Mouse (Mus musculus) kidney, embryonic 14.5 days (tissue): ENCODE data around the gene Bach2. TPM values are rescaled to one million over a fixed set of nuclear protein-coding genes. Genes with fewer than 3 reads are reported as not detected.

ENCODE experiments used
- ATAC-seq: fragments of 200-750 bp; cut with Nextera tagmentation; 2 replicates; pipeline ENCODE4 v1.8.0; 2017; ENCODE audit warnings: moderate number of reproducible peaks, mild to moderate bottlenecking, moderate TSS enrichment, moderate library complexity; ENCODE audit not compliant: low FRiP score, low TSS enrichment
- H3K27ac ChIP-seq: fragments of 300-500 bp; sonication (generic); 2 replicates; pipeline ENCODE4 v1.5.1; 2014; ENCODE audit warnings: low read depth, mild to moderate bottlenecking, low read length, moderate library complexity, mixed read lengths
- H3K27me3 ChIP-seq: fragments of 300-500 bp; sonication (generic); 2 replicates; pipeline ENCODE4 v1.6.1; 2014; ENCODE audit warnings: mild to moderate bottlenecking, low read length; ENCODE audit not compliant: control insufficient read depth, insufficient read depth
- H3K36me3 ChIP-seq: fragments of 300-500 bp; sonication (generic); 2 replicates; pipeline ENCODE4 v1.6.1; 2014; ENCODE audit warnings: low read length, mixed read lengths; ENCODE audit not compliant: control insufficient read depth, insufficient read depth
- H3K4me1 ChIP-seq: fragments of 300-500 bp; sonication (generic); 2 replicates; pipeline ENCODE4 v1.6.1; 2014; ENCODE audit warnings: low read length, mixed read lengths; ENCODE audit not compliant: control insufficient read depth, insufficient read depth
- H3K4me2 ChIP-seq: fragments of 300-500 bp; sonication (generic); replicated peaks from 2 replicates; pipeline ENCODE4 v1.6.1; 2014; ENCODE audit warnings: low read depth, mild to moderate bottlenecking, low read length
- H3K4me3 ChIP-seq: fragments of 300-500 bp; sonication (generic); 2 replicates; pipeline ENCODE4 v1.5.1; 2014; ENCODE audit warnings: mild to moderate bottlenecking, low read length
- H3K9ac ChIP-seq: fragments of 300-500 bp; sonication (generic); 2 replicates; pipeline ENCODE4 v1.6.1; 2014; ENCODE audit warnings: low read depth, mild to moderate bottlenecking, low read length, moderate library complexity
- H3K9me3 ChIP-seq: fragments of 300-500 bp; sonication (generic); 2 replicates; pipeline ENCODE4 v1.6.1; 2016; ENCODE audit warnings: low read length; ENCODE audit not compliant: control insufficient read depth
- WGBS: fragments of 180-500 bp; shearing (Covaris S2); extraction: QIAGEN DNeasy Blood & Tissue Kit; methylation state at CpG from one replicate; pipeline ENCODE4 v1.1.7; 2014; 5-methylcytosine and 5-hydroxymethylcytosine counted together
- polyA plus RNA-seq: library from polyadenylated mRNA; unstranded; fragments of >200 nt; fragmentation: Nextera tagmentation; extraction: Ambion mirVana; gene quantifications from 2 replicates; pipeline ENCODE4 v1.2.1, GENCODE M21; 2014

Gene Bach2
- polyA plus RNA-seq, 1 experiment from 2014 or later: 13.3 TPM

GRCm38 (mm10) chr4:32489186-32489585 lies 250.6 kb downstream of the Bach2 start:
- H3K4me1 ChIP-seq: 0 out of 2 replicates have a peak, but pooled peaks cover 3% of the 10 kb centered on the region
- H3K9me3 ChIP-seq: no peaks in the 10 kb centered on the region
- H3K27ac ChIP-seq: no peak overlapping the region
- ATAC-seq: no peak
- H3K27me3 ChIP-seq: no peaks in the 10 kb centered on the region
- H3K36me3 ChIP-seq: no peaks in the 10 kb centered on the region
- no peak overlapping the region for H3K4me3 ChIP-seq
- WGBS: 85% methylated on average over 1 of the region's 1 CpGs
- no peak overlapping the region for H3K4me2 ChIP-seq
- H3K9ac ChIP-seq: no peak overlapping the region

- Histone ChIP-seq H3K4me3 (no peak overlapping the region), H3K4me2 (no peak overlapping the region), H3K36me3 (no peaks in the 10 kb centered on the region), H3K27ac (no peak overlapping the region), H3K9me3 (peaks cover 4% of the 10 kb centered on the region; the same call in 1 of the 2 replicates), H3K27me3 (no peaks in the 10 kb centered on the region), H3K9ac (no peak overlapping the region), H3K4me1 (0 out of 2 replicates have a peak, but pooled peaks cover 3% of the 10 kb centered on the region)
- ATAC-seq: no peak
- 86% methylated on average over 8 of the region's 8 CpGs for WGBS
These were observed 252.6 kb downstream of the Bach2 start for GRCm38 (mm10) chr4:32491176-32491575.

- ATAC-seq: no peak
- 86% methylated on average over 7 of the region's 7 CpGs for WGBS
- H3K27ac ChIP-seq: no peak overlapping the region
These were observed 254.2 kb downstream of the Bach2 start for GRCm38 (mm10) chr4:32492834-32493233.

GRCm38 (mm10) chr4:32501780-32502179 lies 263.2 kb downstream of the Bach2 start:
- Histone ChIP-seq H3K27me3 (no peaks in the 10 kb centered on the region), H3K4me1 (no peaks in the 10 kb centered on the region), H3K9me3 (no peaks in the 10 kb centered on the region), H3K36me3 (no peaks in the 10 kb centered on the region), H3K9ac (no peak overlapping the region), H3K4me2 (no peak overlapping the region), H3K27ac (no peak overlapping the region), H3K4me3 (no peak overlapping the region)
- no peak for ATAC-seq
- WGBS: 92% methylated on average over 8 of the region's 8 CpGs

More at GRCm38 (mm10) chr4:32492834-32493233, 254.2 kb downstream of the Bach2 start:
- no peak overlapping the region for H3K9ac ChIP-seq
- no peak overlapping the region for H3K4me3 ChIP-seq
- H3K36me3 ChIP-seq: no peaks in the 10 kb centered on the region
- no peaks in the 10 kb centered on the region for H3K27me3 ChIP-seq
- H3K4me1 ChIP-seq: 0 out of 2 replicates have a peak, but pooled peaks cover 3% of the 10 kb centered on the region
- H3K4me2 ChIP-seq: no peak overlapping the region
- H3K9me3 ChIP-seq: peaks cover 4% of the 10 kb centered on the region; the same call in 1 of the 2 replicates

GRCm38 (mm10) chr4:32502181-32502580 lies 263.6 kb downstream of the Bach2 start:
- Histone ChIP-seq H3K27ac (no peak overlapping the region), H3K9me3 (no peaks in the 10 kb centered on the region), H3K9ac (no peak overlapping the region), H3K4me3 (no peak overlapping the region), H3K4me2 (no peak overlapping the region), H3K27me3 (no peaks in the 10 kb centered on the region), H3K36me3 (no peaks in the 10 kb centered on the region), H3K4me1 (no peaks in the 10 kb centered on the region)
- ATAC-seq: no peak
- whole genome bisulfite sequencing: 89% methylated on average over 4 of the region's 4 CpGs

GRCm38 (mm10) chr4:32504236-32504635 lies 265.6 kb downstream of the Bach2 start:
- Histone ChIP-seq H3K9me3 (no peaks in the 10 kb centered on the region), H3K4me3 (no peak overlapping the region), H3K4me1 (peaks cover 7% of the 10 kb centered on the region), H3K27me3 (no peaks in the 10 kb centered on the region), H3K9ac (no peak overlapping the region), H3K36me3 (no peaks in the 10 kb centered on the region), H3K4me2 (no peak overlapping the region), H3K27ac (no peak overlapping the region)
- WGBS: 83% methylated on average over 11 of the region's 11 CpGs
- ATAC-seq: no peak

- no peak overlapping the region for H3K4me3 ChIP-seq
- H3K27me3 ChIP-seq: no peaks in the 10 kb centered on the region
- H3K9me3 ChIP-seq: no peaks in the 10 kb centered on the region
- 84% methylated on average over 7 of the region's 7 CpGs for WGBS
- peaks cover 7% of the 10 kb centered on the region for H3K4me1 ChIP-seq
- no peak overlapping the region for H3K4me2 ChIP-seq
- no peak overlapping the region for H3K9ac ChIP-seq
- H3K36me3 ChIP-seq: no peaks in the 10 kb centered on the region
- no peak overlapping the region for H3K27ac ChIP-seq
- ATAC-seq: no peak
These were observed 267.8 kb downstream of the Bach2 start for GRCm38 (mm10) chr4:32506306-32506808.

- Histone ChIP-seq H3K4me2 (no peak overlapping the region), H3K4me1 (peaks cover 7% of the 10 kb centered on the region), H3K27ac (no peak overlapping the region), H3K9ac (no peak overlapping the region), H3K27me3 (no peaks in the 10 kb centered on the region), H3K36me3 (no peaks in the 10 kb centered on the region), H3K4me3 (no peak overlapping the region), H3K9me3 (no peaks in the 10 kb centered on the region)
- 78% methylated on average over 6 of the region's 6 CpGs for WGBS
- ATAC-seq: no peak
These were observed 268.4 kb downstream of the Bach2 start for GRCm38 (mm10) chr4:32507041-32507440.

GRCm38 (mm10) chr4:32508572-32508971 lies 270.0 kb downstream of the Bach2 start:
- Histone ChIP-seq H3K27me3 (no peaks in the 10 kb centered on the region), H3K4me3 (no peak overlapping the region), H3K36me3 (no peaks in the 10 kb centered on the region), H3K4me1 (peaks cover 7% of the 10 kb centered on the region), H3K4me2 (no peak overlapping the region), H3K9ac (no peak overlapping the region), H3K27ac (no peak overlapping the region), H3K9me3 (no peaks in the 10 kb centered on the region)
- 29% methylated on average over 2 of the region's 2 CpGs for WGBS
- ATAC-seq: no peak
